Mouse (Mus musculus) midbrain, postnatal 0 days (tissue): ENCODE measurements around the gene St6galnac4. TPM values are rescaled to one million over a fixed set of nuclear protein-coding genes. Genes with fewer than 3 reads are reported as not detected.

ENCODE experiments used
- ATAC-seq: fragments of 200-750 bp; cut with Nextera tagmentation; 2 replicates; pipeline ENCODE4 v1.8.0; 2017; ENCODE audit warnings: moderate number of reproducible peaks, mild to moderate bottlenecking, moderate TSS enrichment, moderate library complexity; ENCODE audit not compliant: low FRiP score
- DNase-seq: peaks from one replicate; pipeline ENCODE4 v3.0.0-alpha.2; 2015; ENCODE audit warnings: low spot score
- H3K27ac ChIP-seq: fragments of 300-500 bp; sonication (generic); 2 replicates; pipeline ENCODE4 v1.5.1; 2014; ENCODE audit warnings: low read depth, mild to moderate bottlenecking, low read length, mixed read lengths
- H3K27me3 ChIP-seq: fragments of 300-500 bp; sonication (generic); 2 replicates; pipeline ENCODE4 v1.6.1; 2014; ENCODE audit warnings: low read length, control low read depth, mixed read lengths; ENCODE audit not compliant: insufficient read depth
- H3K36me3 ChIP-seq: fragments of 300-500 bp; sonication (generic); 2 replicates; pipeline ENCODE4 v1.6.1; 2014; ENCODE audit warnings: low read length, control low read depth, mixed read lengths; ENCODE audit not compliant: insufficient read depth
- H3K4me1 ChIP-seq: fragments of 300-500 bp; sonication (generic); 2 replicates; pipeline ENCODE4 v1.6.1; 2014; ENCODE audit warnings: mild to moderate bottlenecking, control low read depth, antibody characterized with exemption, low read length, mixed read lengths; ENCODE audit not compliant: insufficient read depth
- H3K4me2 ChIP-seq: fragments of 300-500 bp; sonication (generic); 2 replicates; pipeline ENCODE4 v1.6.1; 2014; ENCODE audit warnings: low read depth, mild to moderate bottlenecking, low read length, mixed read lengths; ENCODE audit not compliant: poor library complexity, severe bottlenecking
- H3K4me3 ChIP-seq: fragments of 300-500 bp; sonication (generic); 2 replicates; pipeline ENCODE4 v1.5.1; 2014; ENCODE audit warnings: low read depth, mild to moderate bottlenecking, low read length, moderate library complexity
- H3K9ac ChIP-seq: fragments of 300-500 bp; sonication (generic); replicated peaks from 2 replicates; pipeline ENCODE4 v1.6.1; 2014; ENCODE audit warnings: mild to moderate bottlenecking, low read length, moderate library complexity, mixed read lengths; ENCODE audit not compliant: poor library complexity, severe bottlenecking
- H3K9me3 ChIP-seq: fragments of 300-500 bp; sonication (generic); 2 replicates; pipeline ENCODE4 v1.6.1; 2016; ENCODE audit warnings: low read length, control low read depth
- CTCF ChIP-seq: IDR thresholded peaks from 2 replicates; pipeline ENCODE4 v1.5.1; 2016; ENCODE audit warnings: antibody characterized with exemption, mild to moderate bottlenecking
- WGBS: fragments of 180-500 bp; shearing (Covaris S2); extraction: QIAGEN DNeasy Blood & Tissue Kit; methylation state at CpG from one replicate; pipeline ENCODE4 v1.1.7; 2014; 5-methylcytosine and 5-hydroxymethylcytosine counted together
- polyA plus RNA-seq: library from polyadenylated mRNA; unstranded; fragments of >200 nt; fragmentation: Nextera tagmentation; extraction: Ambion mirVana; gene quantifications from 2 replicates; pipeline ENCODE4 v1.2.1, GENCODE M21; 2015
- total RNA-seq: library from RNA; depleted of rRNA; stranded (reverse); fragments of >200 nt; gene quantifications from 2 replicates; pipeline ENCODE4 v1.2.3, GENCODE M21; 2014

The St6galnac4 gene
- total and polyA plus RNA-seq, 2 experiments from 2014 or later = 38.0 to 50.9 TPM

GRCm38 (mm10) chr2:32637778-32638281, 50.9 kb downstream of the St6galnac4 start:
- H3K9ac ChIP-seq = no peak overlapping the region
- WGBS = 48% methylated on average over 11 of the region's 11 CpGs
- no peak for ATAC-seq

GRCm38 (mm10) chr2:32639632-32640031, 52.7 kb downstream of the St6galnac4 start:
- 89% methylated on average over 1 of the region's 1 CpGs for WGBS
- H3K9ac ChIP-seq = no peak overlapping the region
- TF ChIP-seq CTCF = no peak
- no peaks in the 10 kb centered on the region for H3K9me3 ChIP-seq
- ATAC-seq = no peak
- H3K36me3 ChIP-seq = peaks cover under 1% of the 10 kb centered on the region; the same call in 1 of the 2 replicates
- H3K27ac ChIP-seq = no peak overlapping the region
- DNase-seq = no peak
- no peaks in the 10 kb centered on the region for H3K4me1 ChIP-seq
- no peak overlapping the region for H3K4me3 ChIP-seq
- no peaks in the 10 kb centered on the region for H3K27me3 ChIP-seq
- H3K4me2 ChIP-seq = no peak overlapping the region

More at GRCm38 (mm10) chr2:32637778-32638281, 50.9 kb downstream of the St6galnac4 start:
- no peak for DNase-seq
- no peak overlapping the region for H3K27ac ChIP-seq
- peaks cover 10% of the 10 kb centered on the region for H3K36me3 ChIP-seq
- no peak overlapping the region for H3K4me2 ChIP-seq
- no peaks in the 10 kb centered on the region for H3K9me3 ChIP-seq
- H3K27me3 ChIP-seq = no peaks in the 10 kb centered on the region
- H3K4me3 ChIP-seq = no peak overlapping the region
- no peaks in the 10 kb centered on the region for H3K4me1 ChIP-seq
- no peak for TF ChIP-seq CTCF

GRCm38 (mm10) chr2:32640550-32641051, 53.7 kb downstream of the St6galnac4 start:
- Histone ChIP-seq H3K4me1 (no peaks in the 10 kb centered on the region), H3K4me3 (no peak overlapping the region), H3K27ac (no peak overlapping the region), H3K4me2 (no peak overlapping the region), H3K27me3 (no peaks in the 10 kb centered on the region; the same call in 1 of the 2 replicates), H3K9me3 (no peaks in the 10 kb centered on the region), H3K36me3 (no peaks in the 10 kb centered on the region), H3K9ac (no peak overlapping the region)
- WGBS = 65% methylated on average over 6 of the region's 6 CpGs
- no peak for DNase-seq
- no peak for TF ChIP-seq CTCF
- ATAC-seq = no peak

DNA sequence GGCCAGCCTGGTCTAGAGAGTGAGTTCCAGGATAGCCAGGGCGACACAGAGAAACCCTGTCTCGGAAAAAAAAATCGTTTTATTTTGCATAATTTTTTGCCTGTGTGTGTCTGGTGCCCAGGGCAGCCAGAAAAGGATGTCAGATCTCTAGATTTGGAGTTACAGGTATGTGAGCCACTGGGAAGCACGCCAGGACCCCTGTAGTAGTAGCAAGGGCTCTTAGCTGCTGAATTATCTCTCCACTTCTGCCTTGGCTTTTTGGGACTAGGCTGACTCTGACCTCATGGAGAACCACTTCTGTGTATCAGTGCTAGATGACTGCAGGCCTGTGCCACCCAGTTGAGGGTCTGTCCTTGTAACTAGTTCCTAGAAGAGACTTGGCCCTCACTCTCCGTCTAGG, 54.9 kb downstream of the St6galnac4 start:
- 85% methylated on average over 5 of the region's 5 CpGs for WGBS
- no peak overlapping the region for H3K4me2 ChIP-seq
- no peak for TF ChIP-seq CTCF
- no peaks in the 10 kb centered on the region for H3K36me3 ChIP-seq
- no peaks in the 10 kb centered on the region for H3K4me1 ChIP-seq
- H3K4me3 ChIP-seq = no peak overlapping the region
- no peaks in the 10 kb centered on the region; the same call in 1 of the 2 replicates for H3K27me3 ChIP-seq
- DNase-seq (no peak), ATAC-seq (no peak)
- H3K9me3 ChIP-seq = no peaks in the 10 kb centered on the region
- H3K27ac ChIP-seq = no peak overlapping the region
- no peak overlapping the region for H3K9ac ChIP-seq

DNA sequence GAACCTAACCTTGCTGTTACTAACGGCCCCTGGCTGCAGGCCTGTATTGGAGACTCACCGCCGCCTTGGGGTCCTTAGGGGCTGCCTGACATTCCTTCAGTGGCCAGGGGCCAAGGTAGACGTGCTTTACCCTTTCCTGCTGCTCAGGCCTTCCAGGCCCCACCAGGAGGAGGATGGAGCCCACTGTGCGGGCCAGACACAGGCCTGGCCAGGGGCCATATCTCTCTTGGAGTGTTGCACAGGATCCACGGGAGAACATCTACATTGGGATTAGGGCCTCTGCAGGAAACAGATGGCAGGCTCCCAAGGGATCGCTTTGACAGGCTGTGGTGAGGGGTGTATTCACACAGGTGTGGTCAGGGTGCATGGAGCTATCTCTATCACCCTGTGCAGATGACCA, 55.9 kb downstream of the St6galnac4 start:
- Histone ChIP-seq H3K4me1 (no peaks in the 10 kb centered on the region), H3K27me3 (no peaks in the 10 kb centered on the region; the same call in 1 of the 2 replicates), H3K4me2 (no peak overlapping the region), H3K9ac (no peak overlapping the region), H3K9me3 (no peaks in the 10 kb centered on the region), H3K36me3 (no peaks in the 10 kb centered on the region), H3K4me3 (no peak overlapping the region), H3K27ac (no peak overlapping the region)
- ATAC-seq (no peak), DNase-seq (no peak)
- no peak for TF ChIP-seq CTCF
- 76% methylated on average over 7 of the region's 7 CpGs for WGBS

- Histone ChIP-seq H3K27me3 (no peaks in the 10 kb centered on the region; the same call in 1 of the 2 replicates), H3K27ac (no peak overlapping the region)
Observed at GRCm38 (mm10) chr2:32644083-32644482, 57.2 kb downstream of the St6galnac4 start.

More at GRCm38 (mm10) chr2:32644083-32644482, 57.2 kb downstream of the St6galnac4 start:
- WGBS = 86% methylated on average over 9 of the region's 9 CpGs
- TF ChIP-seq CTCF = no peak
- ATAC-seq (no peak), DNase-seq (no peak)
- no peak overlapping the region for H3K4me2 ChIP-seq
- no peaks in the 10 kb centered on the region for H3K36me3 ChIP-seq
- H3K9me3 ChIP-seq = no peaks in the 10 kb centered on the region
- H3K4me3 ChIP-seq = no peak overlapping the region
- no peak overlapping the region for H3K9ac ChIP-seq
- H3K4me1 ChIP-seq = no peaks in the 10 kb centered on the region
